Mouse (Mus musculus): ENCODE measurements around the gene Ccdc153. TPM values are rescaled to one million over a fixed set of nuclear protein-coding genes. Genes with fewer than 3 reads are reported as not detected.

The Ccdc153 gene
- total and polyA plus RNA-seq, 3 experiments, result not detected

DNA sequence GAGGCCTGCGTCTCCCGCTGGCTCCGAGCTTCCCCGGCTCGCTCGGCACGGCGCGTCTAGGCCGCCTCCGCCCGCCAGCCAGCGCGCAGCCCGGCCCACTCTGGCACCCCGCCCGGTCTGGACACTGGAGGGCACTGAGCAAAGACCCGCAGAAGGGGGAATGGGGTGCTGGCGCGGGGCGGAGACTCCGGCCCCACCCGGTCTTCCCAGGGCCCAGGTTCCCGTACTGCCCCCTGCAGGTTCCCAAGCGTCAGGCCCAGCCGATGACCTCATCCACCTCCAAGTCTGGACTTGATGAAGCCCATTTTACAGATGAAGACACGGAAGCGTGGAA is 27.5 kb downstream of the Ccdc153 start:
- H3K9me3 ChIP-seq (replicated peaks; ENCODE audit: insufficient read depth, low read length), result no peaks in the 10 kb centered on the region
- H3K9ac ChIP-seq (ENCODE audit: control insufficient read depth, low read depth, low read length, poor library complexity, severe bottlenecking), result peak overlapping the region; percentile 87
- H3K79me2 ChIP-seq (ENCODE audit: control insufficient read depth, insufficient read depth, low read length, poor library complexity), result no peaks in the 10 kb centered on the region; the same call in 1 of the 2 replicates
- H3K4me1 ChIP-seq (ENCODE audit: control insufficient read depth in 1 of 2, insufficient read depth in 2 of 2, low read length in 2 of 2), result peaks cover 0 to 8% of the 10 kb centered on the region in 2 experiments; a peak in 1 of 4 replicates
- no peak for TF ChIP-seq NRF1 (IDR thresholded peaks at IDR 0.05; ENCODE audit: insufficient read depth, low read depth, low read length, poor library complexity, severe bottlenecking)
- TF ChIP-seq NELFE (IDR thresholded peaks at IDR 0.05; ENCODE audit: low read depth, low read length), result peak; percentile 40
- TF ChIP-seq GABPA (IDR thresholded peaks at IDR 0.05; ENCODE audit: low read depth, low read length), result no peak
- TF ChIP-seq POLR2A (IDR thresholded peaks at IDR 0.05; ENCODE audit: control insufficient read depth in 1 of 2, insufficient read depth in 1 of 2, low read depth in 1 of 2, low read length in 2 of 2, poor library complexity in 1 of 2), result peak; percentile 27 to 76; a peak in 1 of 4 replicates
- TF ChIP-seq HCFC1 (IDR thresholded peaks at IDR 0.05; ENCODE audit: low read depth, low read length), result peak; percentile 21; the same call in 1 of the 2 replicates
- no peak for TF ChIP-seq TAL1 (IDR thresholded peaks at IDR 0.05; ENCODE audit: low read length)
- no peak for TF ChIP-seq MAX (IDR thresholded peaks at IDR 0.05; ENCODE audit: low read length)
- TF ChIP-seq ELF1 (IDR thresholded peaks at IDR 0.05; ENCODE audit: low read depth, low read length), result 0 out of 2 replicates have a peak, but pooled peaks have one; percentile 20
- TF ChIP-seq CHD2 (IDR thresholded peaks at IDR 0.05; ENCODE audit: low read length), result no peak
- TF ChIP-seq POLR2AphosphoS5 (IDR thresholded peaks at IDR 0.05; ENCODE audit: borderline replicate concordance, low read depth, low read length), result no peak
- TF ChIP-seq SMC3 (IDR thresholded peaks at IDR 0.05; ENCODE audit: low read depth, low read length), result peak; percentile 64
- TF ChIP-seq MYB (IDR thresholded peaks at IDR 0.05; ENCODE audit: low read depth, low read length), result no peak
- TF ChIP-seq MAFK (IDR thresholded peaks at IDR 0.05; ENCODE audit: borderline replicate concordance, low read depth, low read length), result no peak
- TF ChIP-seq POLR2AphosphoS2 (IDR thresholded peaks at IDR 0.05; ENCODE audit: low read length), result 0 out of 2 replicates have a peak, but pooled peaks have one; percentile 39
- TF ChIP-seq MYC (IDR thresholded peaks at IDR 0.05; ENCODE audit: low read depth, low read length), result no peak
- no peak for TF ChIP-seq ZMIZ1 (IDR thresholded peaks at IDR 0.05; ENCODE audit: low read depth, low read length)
- TF ChIP-seq ETS1 (IDR thresholded peaks at IDR 0.05; ENCODE audit: low read depth, low read length), result peak; percentile 47; the same call in 1 of the 2 replicates
- no peak for TF ChIP-seq GATA1 (IDR thresholded peaks at IDR 0.05; ENCODE audit: low read depth, low read length)
- peak; percentile 16 for TF ChIP-seq RAD21 (IDR thresholded peaks at IDR 0.05; ENCODE audit: low read depth, low read length)
- TF ChIP-seq ZKSCAN1 (IDR thresholded peaks at IDR 0.05; ENCODE audit: low read depth, low read length), result no peak
- peak; percentile 59 to 88 (median 70); a peak in 5 of 6 replicates for TF ChIP-seq CTCF (IDR thresholded peaks at IDR 0.05 in 2 of 3, conservative IDR thresholded peaks at IDR 0.05 in 1 of 3; ENCODE audit: control insufficient read depth in 1 of 3, insufficient read depth in 1 of 3, low read depth in 2 of 3, low read length in 3 of 3, poor library complexity in 1 of 3, severe bottlenecking in 1 of 3)
- TF ChIP-seq MEF2A (IDR thresholded peaks at IDR 0.05; ENCODE audit: extremely low read depth, insufficient replicate concordance, low read depth, low read length, poor library complexity, severe bottlenecking), result no peak
- no peak for TF ChIP-seq E2F4 (IDR thresholded peaks at IDR 0.05; ENCODE audit: borderline replicate concordance, low read depth, low read length)
- TF ChIP-seq BHLHE40 (IDR thresholded peaks at IDR 0.05; ENCODE audit: borderline replicate concordance, low read depth, low read length), result no peak
- no peak; the same call in 1 of the 2 replicates for TF ChIP-seq UBTF (IDR thresholded peaks at IDR 0.05; ENCODE audit: borderline replicate concordance, insufficient read depth, low read depth, low read length)
- TF ChIP-seq ZNF384 (IDR thresholded peaks at IDR 0.05; ENCODE audit: low read depth, low read length), result no peak
- TF ChIP-seq KAT2A (conservative IDR thresholded peaks at IDR 0.05; ENCODE audit: low read depth, low read length), result no peak
- TF ChIP-seq TBP (IDR thresholded peaks at IDR 0.05; ENCODE audit: low read depth, low read length), result 0 out of 2 replicates have a peak, but pooled peaks have one; percentile 22
- no peak for TF ChIP-seq EP300 (IDR thresholded peaks at IDR 0.05; ENCODE audit: low read depth in 1 of 2, low read length in 2 of 2)
- no peak for TF ChIP-seq CHD1 (IDR thresholded peaks at IDR 0.05; ENCODE audit: low read depth, low read length)
- no peak for TF ChIP-seq JUND (IDR thresholded peaks at IDR 0.05; ENCODE audit: low read depth, low read length)
- peak; percentile 62; the same call in 1 of the 2 replicates for TF ChIP-seq MAZ (IDR thresholded peaks at IDR 0.05; ENCODE audit: low read depth, low read length)
- 0 out of 2 replicates have a peak, but pooled peaks have one; percentile 13 for TF ChIP-seq SIN3A (IDR thresholded peaks at IDR 0.05; ENCODE audit: low read length)
- no peak for TF ChIP-seq USF2 (IDR thresholded peaks at IDR 0.05; ENCODE audit: borderline replicate concordance in 1 of 2, insufficient read depth in 1 of 2, low read depth in 1 of 2, low read length in 2 of 2)
- TF ChIP-seq TCF12 (IDR thresholded peaks at IDR 0.05; ENCODE audit: low read depth, low read length), result no peak
- TF ChIP-seq MXI1 (IDR thresholded peaks at IDR 0.05; ENCODE audit: low read depth, low read length), result 0 out of 2 replicates have a peak, but pooled peaks have one; percentile 3
- H3K27ac ChIP-seq (ENCODE audit: control insufficient read depth, low read depth, low read length), result peak overlapping the region; percentile 75
- peak; percentile 92 for DNase-seq (ENCODE audit: low read depth, low spot score)
- peak overlapping the region; percentile 66 to 77 for H3K4me3 ChIP-seq (ENCODE audit: control insufficient read depth in 1 of 2, insufficient read depth in 1 of 2, low read depth in 2 of 2, low read length in 2 of 2)
- H3K27me3 ChIP-seq (ENCODE audit: control insufficient read depth in 1 of 2, insufficient read depth in 2 of 2, low read length in 2 of 2), result no peaks in the 10 kb centered on the region
- H3K36me3 ChIP-seq (ENCODE audit: control insufficient read depth in 1 of 2, insufficient read depth in 2 of 2, low read length in 2 of 2), result peaks cover 0 to 6% of the 10 kb centered on the region in 2 experiments; a peak in 1 of 4 replicates

Data from MEL (cell line).